Mouse (Mus musculus): ENCODE results near the gene Mad2l2.

- TF ChIP-seq CTCF (IDR thresholded peaks at IDR 0.05; ENCODE audit: borderline replicate concordance, insufficient read depth, low read depth, low read length) (no peak), POLR2A (IDR thresholded peaks at IDR 0.05; ENCODE audit: borderline replicate concordance, insufficient read depth, low read length) (no peak)
Observed at GRCm38 (mm10) chr4:148130561-148131413, 603 bp downstream of the Mad2l2 start, which contains the start of gene Draxin.

All from cerebellum, adult 2 months (tissue).